Mouse (Mus musculus): Measurements from ENCODE around the gene Lrrc8b. TPM values are rescaled to one million over a fixed set of nuclear protein-coding genes. Genes with fewer than 3 reads are reported as not detected.
A peak's percentile ranks its signal among the peaks of the same experiment; 100 is the strongest.

The Lrrc8b gene
- polyA plus RNA-seq, 1 experiment from 2014 or later = 7.7 TPM

DNA sequence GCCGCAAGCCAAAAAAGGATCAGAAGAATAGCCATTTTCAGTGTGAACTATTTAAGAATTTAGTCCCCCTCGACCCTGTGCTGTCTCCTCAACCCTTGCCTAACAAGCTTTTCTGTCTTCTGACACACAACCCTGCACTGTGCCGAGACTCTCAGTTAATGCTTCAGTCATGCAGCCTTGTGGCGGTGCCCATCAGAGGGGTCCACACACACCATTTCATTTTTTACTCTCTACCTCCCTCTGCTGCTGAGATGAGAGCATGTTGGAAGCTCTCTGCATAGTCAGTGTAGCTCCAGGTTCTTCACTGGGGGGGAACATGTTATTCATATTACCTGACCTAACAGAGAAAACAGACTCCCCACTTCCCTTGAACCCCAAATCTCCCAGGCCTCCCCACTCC is 75.8 kb downstream of the Lrrc8b start:
- no peak for ATAC-seq (ENCODE audit: insufficient read depth, low FRiP score, low read depth)
- Histone ChIP-seq H3K4me3 (replicated peaks) (no peak overlapping the region), H3K9ac (no peak overlapping the region), H3K36me3 (no peaks in the 10 kb centered on the region), H3K27me3 (replicated peaks) (no peaks in the 10 kb centered on the region), H3K9me3 (no peaks in the 10 kb centered on the region), H3K4me1 (peaks cover 9% of the 10 kb centered on the region; the same call in 1 of the 2 replicates), H3K4me2 (no peak overlapping the region), H3K27ac (no peak overlapping the region)
- WGBS = 58% methylated on average over 4 of the region's 4 CpGs

DNA sequence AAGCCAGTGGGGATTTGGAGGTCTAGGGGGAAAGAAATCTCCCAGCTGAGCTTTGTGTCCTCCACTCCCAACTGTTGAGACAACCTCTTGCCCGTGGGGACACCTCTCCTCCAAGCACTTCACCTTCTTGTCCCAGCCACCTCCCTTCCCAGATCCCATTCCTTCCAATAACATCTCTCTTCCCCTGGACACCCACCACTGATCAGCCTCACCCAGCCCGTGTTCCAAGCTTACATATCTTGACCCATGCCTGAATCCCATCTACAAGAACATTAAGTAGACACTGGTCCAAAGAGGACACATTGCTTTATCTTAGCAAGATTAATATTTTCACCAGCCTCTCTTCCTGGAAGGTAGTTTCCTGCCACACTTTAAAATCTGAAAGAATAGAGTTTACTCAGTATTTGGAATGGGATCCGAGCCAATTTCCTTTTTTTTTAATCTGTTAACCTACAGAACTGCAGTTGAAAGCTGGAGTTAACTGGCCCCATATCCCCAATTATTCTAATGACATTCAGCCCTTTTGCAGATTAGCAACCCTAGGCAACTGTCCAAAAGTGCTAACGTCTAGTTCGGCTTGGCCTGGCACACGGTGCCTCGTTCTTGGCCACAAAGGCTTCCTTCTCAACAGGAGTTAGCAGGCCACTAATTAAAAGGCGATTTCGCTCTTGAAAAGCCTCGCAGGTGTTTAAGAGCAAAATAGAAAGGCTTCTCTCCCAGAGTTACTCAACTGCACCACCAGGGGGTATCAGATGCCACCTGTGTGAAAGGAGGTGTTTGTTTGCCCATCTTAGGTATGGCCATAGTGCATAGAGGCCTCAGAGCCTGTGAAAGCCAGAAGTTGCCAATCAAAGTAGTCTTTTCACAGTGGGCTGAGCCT is 77.0 kb downstream of the Lrrc8b start:
- Histone ChIP-seq H3K4me1 (peaks cover 9% of the 10 kb centered on the region; the same call in 1 of the 2 replicates), H3K27ac (no peak overlapping the region), H3K36me3 (no peaks in the 10 kb centered on the region), H3K9me3 (no peaks in the 10 kb centered on the region), H3K4me3 (replicated peaks) (no peak overlapping the region), H3K4me2 (no peak overlapping the region), H3K9ac (no peak overlapping the region), H3K27me3 (replicated peaks) (no peaks in the 10 kb centered on the region)
- 49% methylated on average over 10 of the region's 10 CpGs for WGBS
- no peak for ATAC-seq (ENCODE audit: insufficient read depth, low FRiP score, low read depth)

DNA sequence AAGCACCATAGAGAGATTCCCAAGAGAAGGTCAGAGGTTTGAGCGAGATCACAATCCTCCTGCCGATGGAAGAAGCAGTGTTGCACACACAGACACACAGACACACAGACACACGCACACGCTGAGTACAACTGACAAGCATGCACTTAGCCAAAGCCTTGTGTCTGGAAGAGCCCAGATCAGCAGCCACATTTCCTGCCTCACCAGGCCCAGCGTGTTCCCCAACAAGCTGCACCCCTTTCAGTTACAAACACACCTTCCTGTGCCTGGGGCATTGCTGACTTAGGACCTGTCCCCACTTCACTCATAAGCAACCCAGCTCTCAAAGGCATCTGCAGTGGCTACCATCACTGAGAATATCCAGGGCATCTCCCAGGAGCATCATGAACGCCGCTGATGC is 77.8 kb downstream of the Lrrc8b start:
- Histone ChIP-seq H3K4me3 (replicated peaks) (no peak overlapping the region), H3K27me3 (replicated peaks) (no peaks in the 10 kb centered on the region), H3K27ac (no peak overlapping the region), H3K4me2 (no peak overlapping the region), H3K9ac (no peak overlapping the region), H3K9me3 (no peaks in the 10 kb centered on the region), H3K4me1 (peaks cover 9% of the 10 kb centered on the region; the same call in 1 of the 2 replicates), H3K36me3 (no peaks in the 10 kb centered on the region)
- WGBS = 88% methylated on average over 7 of the region's 7 CpGs
- no peak for ATAC-seq (ENCODE audit: insufficient read depth, low FRiP score, low read depth)

DNA sequence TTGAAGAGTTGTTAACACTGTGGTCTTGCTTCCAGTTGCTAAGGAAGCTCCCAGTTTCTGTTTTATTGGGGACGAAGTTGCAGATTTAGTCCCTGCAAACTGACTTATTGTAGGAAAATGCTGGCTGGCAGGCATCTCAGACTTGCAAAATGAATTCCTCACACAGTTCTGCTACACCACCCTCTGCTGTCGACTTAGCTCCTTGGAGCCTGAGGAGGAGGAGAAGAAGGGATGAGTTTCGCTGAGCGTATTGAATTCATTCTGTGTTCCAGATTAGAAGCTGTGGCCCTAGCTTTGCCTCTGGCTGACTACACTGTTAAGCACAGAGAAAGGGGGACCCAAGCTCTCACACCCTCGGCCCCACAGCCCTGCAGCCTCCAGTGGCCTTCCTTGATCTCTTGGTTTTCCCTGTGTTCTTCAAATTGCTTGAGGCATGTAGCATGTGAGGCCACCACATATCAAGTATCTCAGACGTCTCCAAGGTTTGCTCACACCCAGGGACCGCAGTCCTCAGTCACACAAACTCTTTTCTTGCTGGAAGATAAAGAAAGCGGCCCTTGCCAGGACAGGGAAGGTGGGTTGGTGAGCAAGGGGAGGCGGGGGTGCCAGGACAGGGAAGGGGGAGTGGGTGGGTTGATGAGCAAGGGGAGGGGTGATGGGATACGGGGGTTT is 78.8 kb downstream of the Lrrc8b start:
- H3K4me2 ChIP-seq = peak overlapping the region; percentile 50; the same call in 1 of the 2 replicates

DNA sequence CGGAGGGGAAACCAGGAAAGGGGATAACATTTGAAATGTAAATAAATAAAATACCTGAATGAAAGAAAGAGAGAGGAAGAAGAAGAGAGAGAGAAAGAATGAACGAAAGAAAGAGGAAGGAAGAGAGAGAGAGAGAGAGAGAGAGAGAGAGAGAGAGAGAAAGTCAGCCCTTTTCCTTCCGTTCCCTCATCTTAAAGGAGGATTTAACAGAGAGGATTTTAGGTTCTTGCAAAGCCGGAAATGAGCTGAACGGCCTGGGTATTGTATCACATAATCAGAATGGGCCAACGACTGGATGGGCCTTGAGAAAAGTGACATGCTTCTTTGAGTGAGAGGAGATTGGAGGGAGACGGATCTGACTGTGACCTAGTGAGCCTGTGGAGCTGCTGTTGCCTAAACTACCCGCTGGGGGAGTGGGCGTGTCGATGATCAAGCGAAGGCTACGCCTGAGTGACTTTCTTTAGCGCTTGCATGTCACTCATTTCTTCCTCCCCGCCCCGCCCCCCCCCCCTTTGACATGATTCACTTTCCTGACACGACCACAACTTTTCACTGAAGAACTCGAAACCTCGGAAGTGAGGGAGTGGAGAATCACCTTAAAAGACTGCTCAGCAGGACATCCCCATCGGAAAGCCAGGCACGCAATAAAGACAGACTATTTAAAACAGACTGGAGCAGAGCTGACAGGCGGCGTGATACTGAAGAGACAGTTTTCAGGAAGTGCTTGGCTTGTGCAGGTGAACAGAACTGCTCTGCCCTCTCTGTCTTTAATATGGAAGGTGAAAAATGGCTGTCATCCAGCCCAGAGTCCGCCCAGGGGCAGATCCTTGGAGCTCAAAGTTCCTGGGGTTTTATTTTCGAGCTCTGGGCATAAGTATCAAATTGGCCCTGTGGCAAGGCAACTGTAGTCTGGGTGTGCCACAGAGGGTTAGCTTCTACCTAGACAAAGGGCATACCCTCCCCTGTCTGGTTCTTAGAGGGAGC is 79.6 kb downstream of the Lrrc8b start:
- H3K4me2 ChIP-seq = peak overlapping the region; percentile 50
- ATAC-seq (ENCODE audit: insufficient read depth, low FRiP score, low read depth) = peak; percentile 77
- no peaks in the 10 kb centered on the region for H3K27me3 ChIP-seq (replicated peaks)
- H3K4me3 ChIP-seq (replicated peaks) = peak overlapping the region; percentile 25
- no peak overlapping the region for H3K9ac ChIP-seq
- no peaks in the 10 kb centered on the region for H3K9me3 ChIP-seq
- 9% methylated on average over 24 of the region's 24 CpGs for WGBS
- no peaks in the 10 kb centered on the region for H3K36me3 ChIP-seq
- peaks cover 9% of the 10 kb centered on the region; the same call in 1 of the 2 replicates for H3K4me1 ChIP-seq
- no peak overlapping the region for H3K27ac ChIP-seq

More for the DNA sequence above, 78.8 kb downstream of the Lrrc8b start:
- WGBS = 58% methylated on average over 10 of the region's 10 CpGs
- H3K9ac ChIP-seq = no peak overlapping the region
- H3K36me3 ChIP-seq = no peaks in the 10 kb centered on the region
- H3K4me1 ChIP-seq = peaks cover 9% of the 10 kb centered on the region; the same call in 1 of the 2 replicates
- no peaks in the 10 kb centered on the region for H3K9me3 ChIP-seq
- H3K27ac ChIP-seq = no peak overlapping the region
- H3K4me3 ChIP-seq (replicated peaks) = no peak overlapping the region
- no peak for ATAC-seq (ENCODE audit: insufficient read depth, low FRiP score, low read depth)
- no peaks in the 10 kb centered on the region for H3K27me3 ChIP-seq (replicated peaks)

DNA sequence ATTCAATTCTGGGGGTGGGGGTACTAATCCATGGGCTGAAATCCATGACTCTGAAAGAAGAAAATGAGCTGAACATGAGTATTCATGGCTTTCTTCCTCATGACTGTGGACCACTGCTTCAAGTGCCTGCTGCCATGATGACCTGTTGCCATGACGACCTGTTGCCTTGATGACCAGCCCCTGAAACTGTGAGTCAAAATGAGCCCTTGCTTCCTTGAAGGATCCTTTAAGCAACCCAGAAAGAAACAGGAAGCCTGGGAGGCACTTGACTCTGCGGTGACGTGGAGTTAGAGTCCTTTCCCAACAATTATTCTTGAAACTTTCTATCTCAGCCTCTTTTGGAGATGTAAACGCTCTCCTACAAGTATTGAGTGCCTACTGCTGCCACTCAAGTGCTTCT is 80.6 kb downstream of the Lrrc8b start:
- Histone ChIP-seq H3K4me3 (replicated peaks) (no peak overlapping the region), H3K9me3 (no peaks in the 10 kb centered on the region), H3K36me3 (no peaks in the 10 kb centered on the region), H3K9ac (no peak overlapping the region), H3K27ac (no peak overlapping the region), H3K4me2 (no peak overlapping the region), H3K27me3 (replicated peaks) (no peaks in the 10 kb centered on the region), H3K4me1 (peaks cover 9% of the 10 kb centered on the region; the same call in 1 of the 2 replicates)
- WGBS = 87% methylated on average over 4 of the region's 4 CpGs
- ATAC-seq (ENCODE audit: insufficient read depth, low FRiP score, low read depth) = no peak

DNA sequence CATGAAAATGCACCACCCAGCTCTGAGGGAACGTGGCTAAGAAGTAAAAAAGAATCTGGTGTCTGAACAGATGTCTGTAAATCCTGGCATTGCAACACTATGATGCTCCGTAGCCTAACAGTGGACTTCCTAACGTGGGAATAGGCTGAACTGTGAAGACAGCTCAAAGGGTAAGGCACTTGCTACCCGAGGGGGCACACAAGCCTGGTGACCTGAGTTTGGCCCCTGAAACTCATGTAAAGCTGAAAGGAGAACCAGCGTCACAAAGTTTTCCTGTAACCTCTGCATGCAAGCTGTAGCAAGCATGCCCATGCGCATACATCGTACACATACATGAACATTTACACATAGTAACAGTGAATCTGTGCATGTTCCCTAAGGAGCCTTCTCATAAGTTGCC is 81.0 kb downstream of the Lrrc8b start:
- no peaks in the 10 kb centered on the region for H3K27me3 ChIP-seq (replicated peaks)
- H3K36me3 ChIP-seq = no peaks in the 10 kb centered on the region
- H3K27ac ChIP-seq = no peak overlapping the region
- no peak overlapping the region for H3K4me3 ChIP-seq (replicated peaks)
- 80% methylated on average over 7 of the region's 7 CpGs for WGBS
- peaks cover 9% of the 10 kb centered on the region; the same call in 1 of the 2 replicates for H3K4me1 ChIP-seq
- no peaks in the 10 kb centered on the region for H3K9me3 ChIP-seq
- no peak overlapping the region for H3K9ac ChIP-seq
- ATAC-seq (ENCODE audit: insufficient read depth, low FRiP score, low read depth) = no peak
- H3K4me2 ChIP-seq = no peak overlapping the region

DNA sequence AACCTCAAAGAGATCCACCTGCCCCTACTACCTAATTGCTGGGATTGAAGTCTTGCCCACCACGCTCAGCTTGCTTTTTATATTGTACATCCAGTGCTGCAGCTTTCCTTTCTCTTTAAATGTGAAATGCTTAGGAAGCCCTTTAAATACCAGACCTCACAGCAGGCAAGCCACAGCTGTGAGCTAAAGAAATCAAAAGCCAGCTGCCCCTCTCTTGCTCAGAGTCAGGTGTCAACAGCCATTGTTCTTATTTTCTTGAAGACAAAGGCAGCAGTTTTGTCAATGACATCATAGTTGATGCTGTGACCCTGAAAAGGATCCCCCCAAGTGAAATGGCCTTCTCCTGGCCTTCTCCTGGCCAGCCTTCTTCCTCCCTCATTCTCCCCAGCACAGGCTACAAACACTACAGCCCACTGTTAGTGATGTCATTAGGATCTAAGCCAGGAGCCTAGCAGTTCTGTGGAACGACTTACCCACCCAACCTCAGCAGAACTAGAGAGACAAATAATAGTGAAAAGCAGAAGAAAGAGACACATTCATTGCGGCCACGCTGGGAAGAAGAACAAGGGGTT is 82.9 kb downstream of the Lrrc8b start:
- no peaks in the 10 kb centered on the region for H3K27me3 ChIP-seq (replicated peaks)
- no peak overlapping the region for H3K27ac ChIP-seq
- 60% methylated on average over 4 of the region's 4 CpGs for WGBS
- H3K9me3 ChIP-seq = no peaks in the 10 kb centered on the region
- ATAC-seq (ENCODE audit: insufficient read depth, low FRiP score, low read depth) = no peak
- no peak overlapping the region for H3K4me2 ChIP-seq
- H3K4me1 ChIP-seq = peaks cover 9% of the 10 kb centered on the region; the same call in 1 of the 2 replicates
- no peak overlapping the region for H3K9ac ChIP-seq
- no peak overlapping the region for H3K4me3 ChIP-seq (replicated peaks)
- H3K36me3 ChIP-seq = no peaks in the 10 kb centered on the region

DNA sequence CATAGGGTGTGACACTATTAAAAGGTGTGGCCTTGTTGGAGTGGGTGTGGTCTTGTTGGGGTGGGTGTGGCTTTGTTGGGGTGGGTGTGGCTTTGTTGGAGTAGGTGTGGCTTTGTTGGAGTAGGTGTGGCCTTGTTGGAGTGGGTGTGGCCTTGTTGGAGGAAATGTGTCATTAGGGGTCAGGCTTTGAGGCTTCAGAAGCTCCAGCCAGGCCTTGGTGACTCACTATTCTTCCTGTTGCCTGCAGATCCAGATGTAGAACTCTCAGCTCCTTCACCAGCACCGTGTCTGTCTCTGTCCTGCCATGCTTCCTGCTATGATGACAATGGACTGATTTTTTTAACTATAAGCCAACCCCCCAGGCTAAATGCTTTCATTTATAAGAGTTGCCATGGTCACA is 83.8 kb downstream of the Lrrc8b start:
- Histone ChIP-seq H3K27me3 (replicated peaks) (no peaks in the 10 kb centered on the region), H3K9ac (no peak overlapping the region), H3K4me3 (replicated peaks) (no peak overlapping the region), H3K4me2 (no peak overlapping the region), H3K4me1 (peaks cover 8% of the 10 kb centered on the region; the same call in 1 of the 2 replicates), H3K36me3 (no peaks in the 10 kb centered on the region), H3K9me3 (no peaks in the 10 kb centered on the region), H3K27ac (no peak overlapping the region)
- WGBS = 82% methylated on average over 1 of the region's 1 CpGs
- ATAC-seq (ENCODE audit: insufficient read depth, low FRiP score, low read depth) = no peak

DNA sequence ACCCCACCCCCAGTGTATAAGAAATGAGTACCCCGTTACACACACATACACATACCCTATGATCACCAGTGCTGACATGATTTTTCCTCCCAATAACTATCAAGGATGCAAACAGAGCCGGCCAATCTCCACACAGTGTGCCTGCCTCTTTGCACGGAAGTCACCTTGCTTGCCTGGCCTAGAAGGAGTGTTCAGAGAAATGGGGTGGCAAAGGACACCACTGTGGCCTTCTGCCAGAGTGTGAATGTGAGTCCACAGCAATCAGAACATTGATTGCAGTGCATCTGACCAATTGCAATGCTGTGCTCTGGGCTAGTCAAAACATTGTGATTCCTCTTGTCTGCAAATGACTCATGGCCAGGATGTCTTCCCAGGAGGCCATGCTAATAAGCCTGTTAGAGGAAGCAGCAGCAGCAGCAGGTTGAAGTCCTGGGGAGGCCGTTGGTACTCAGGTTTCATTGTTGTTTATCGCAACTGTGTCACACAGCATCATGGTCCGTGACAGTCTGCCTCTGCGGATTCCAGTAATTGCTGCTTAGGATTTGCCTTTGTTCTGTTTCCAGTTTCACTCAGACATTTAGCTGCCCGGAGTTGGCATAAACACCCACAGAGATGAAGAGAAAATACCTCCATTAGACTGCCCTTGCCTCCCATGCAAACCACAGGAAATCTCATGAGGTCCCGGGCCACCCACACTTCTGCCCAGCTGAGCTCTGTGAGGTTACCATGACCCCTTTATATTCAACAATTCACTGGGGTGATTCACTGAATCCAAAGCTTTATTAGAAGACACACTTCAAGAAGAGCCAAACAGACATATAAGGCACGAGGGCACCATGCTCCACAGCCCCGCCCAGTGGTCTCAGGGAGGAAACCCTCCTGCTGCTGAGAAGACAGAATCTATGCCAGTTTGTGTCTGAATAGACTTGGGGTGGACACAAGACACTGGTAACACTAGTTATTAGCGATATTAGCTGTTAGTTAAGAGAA is 84.9 kb downstream of the Lrrc8b start:
- no peak overlapping the region for H3K27ac ChIP-seq
- peaks cover 5% of the 10 kb centered on the region; the same call in 1 of the 2 replicates for H3K4me1 ChIP-seq
- H3K36me3 ChIP-seq = no peaks in the 10 kb centered on the region
- H3K4me3 ChIP-seq (replicated peaks) = no peak overlapping the region
- H3K9me3 ChIP-seq = no peaks in the 10 kb centered on the region
- WGBS = 54% methylated on average over 12 of the region's 12 CpGs
- no peaks in the 10 kb centered on the region for H3K27me3 ChIP-seq (replicated peaks)
- no peak for ATAC-seq (ENCODE audit: insufficient read depth, low FRiP score, low read depth)
- no peak overlapping the region for H3K4me2 ChIP-seq
- no peak overlapping the region for H3K9ac ChIP-seq

Data from stomach, embryonic 15.5 days (tissue).